Mouse (Mus musculus): ENCODE data around the gene Atxn7l3. TPM values are rescaled to one million over a fixed set of nuclear protein-coding genes. Genes with fewer than 3 reads are reported as not detected.
A peak's percentile ranks its signal among the peaks of the same experiment; 100 is the strongest.
"Not testable (repeated sequence)": the region's sequence is repeated elsewhere in the genome, so short reads cannot be mapped to it uniquely, and the experiment has no call there.

The Atxn7l3 gene
- polyA plus RNA-seq, 2 experiments from 2014 or later: 7.2 to 7.3 TPM

DNA sequence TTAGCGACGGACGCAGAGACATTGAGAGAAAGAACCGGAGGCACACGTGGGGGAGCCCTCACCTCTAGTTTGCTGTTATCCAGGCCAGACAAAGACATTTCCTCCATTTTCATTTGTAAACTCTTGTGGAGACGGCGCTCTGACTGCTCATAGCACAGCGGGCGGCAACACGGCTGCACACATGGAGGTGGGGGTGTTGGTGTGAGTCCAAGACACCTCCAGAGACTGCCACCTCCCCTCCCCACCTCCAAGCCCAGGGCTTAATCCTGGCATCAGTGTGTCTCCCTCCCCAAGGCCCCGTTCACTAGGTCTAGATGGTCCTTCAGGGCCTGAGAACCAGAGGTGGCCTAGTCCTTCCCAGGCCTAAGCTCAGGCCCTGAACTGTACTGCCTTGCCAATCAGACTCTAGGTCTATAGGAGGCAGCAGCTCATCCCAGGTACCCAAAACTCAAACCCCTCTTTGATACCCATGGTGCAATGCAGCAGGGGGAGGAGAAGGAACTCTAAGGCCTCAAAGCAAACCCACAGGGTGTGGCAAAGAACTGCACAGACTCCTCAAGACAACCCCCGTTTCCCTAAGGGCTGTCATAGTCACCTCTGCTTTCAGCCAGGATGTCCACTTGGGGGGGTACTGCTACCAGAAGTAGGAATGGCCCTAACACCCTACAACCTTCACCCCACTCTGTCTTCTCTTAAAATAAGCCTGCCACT lies 1.4 kb downstream of the Atxn7l3 start:
- ATAC-seq: peak; percentile 50

GRCm38 (mm10) chr11:102294416-102294815 lies 2.0 kb downstream of the Atxn7l3 start:
- ATAC-seq: no peak

- ATAC-seq: no peak
These were observed 2.5 kb downstream of the Atxn7l3 start for GRCm38 (mm10) chr11:102293971-102294370.

GRCm38 (mm10) chr11:102291051-102291535 lies 5.3 kb downstream of the Atxn7l3 start:
- ATAC-seq: no peak

- no peak for ATAC-seq
These were observed 6.3 kb downstream of the Atxn7l3 start for GRCm38 (mm10) chr11:102290141-102290540.

DNA sequence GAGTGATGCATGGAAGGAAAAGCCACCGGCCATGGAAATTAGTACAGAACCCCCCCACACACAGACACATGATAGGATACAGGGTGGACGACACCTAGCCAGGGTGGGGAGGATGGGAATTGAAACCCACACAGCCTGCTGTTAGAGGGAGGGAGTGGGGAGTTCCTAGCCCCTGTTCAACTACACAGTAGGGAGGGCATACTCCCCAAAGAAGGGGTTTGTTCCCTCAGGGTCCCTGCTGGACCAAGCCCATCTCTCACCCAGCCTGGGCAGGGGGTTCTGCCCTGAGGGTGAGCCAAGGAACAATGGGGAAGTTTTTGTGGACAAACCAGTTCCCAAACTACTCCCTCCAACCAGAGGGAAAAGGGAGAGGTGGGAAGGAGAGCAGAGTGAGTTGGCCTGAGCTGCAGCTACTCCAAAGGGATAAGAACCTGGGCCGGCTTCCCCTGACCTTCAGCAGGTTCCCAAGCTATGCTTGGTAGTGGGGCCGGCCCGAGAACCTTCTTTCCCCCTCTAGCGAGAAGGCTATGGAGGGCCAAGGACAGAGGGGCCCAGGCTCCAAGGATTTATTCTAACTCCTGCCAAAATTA lies 6.8 kb downstream of the Atxn7l3 start:
- no peak for ATAC-seq

GRCm38 (mm10) chr11:102288913-102289312 lies 7.5 kb downstream of the Atxn7l3 start:
- no peak for ATAC-seq

- ATAC-seq: no peak
These were observed 8.2 kb downstream of the Atxn7l3 start for GRCm38 (mm10) chr11:102288027-102288804.

DNA sequence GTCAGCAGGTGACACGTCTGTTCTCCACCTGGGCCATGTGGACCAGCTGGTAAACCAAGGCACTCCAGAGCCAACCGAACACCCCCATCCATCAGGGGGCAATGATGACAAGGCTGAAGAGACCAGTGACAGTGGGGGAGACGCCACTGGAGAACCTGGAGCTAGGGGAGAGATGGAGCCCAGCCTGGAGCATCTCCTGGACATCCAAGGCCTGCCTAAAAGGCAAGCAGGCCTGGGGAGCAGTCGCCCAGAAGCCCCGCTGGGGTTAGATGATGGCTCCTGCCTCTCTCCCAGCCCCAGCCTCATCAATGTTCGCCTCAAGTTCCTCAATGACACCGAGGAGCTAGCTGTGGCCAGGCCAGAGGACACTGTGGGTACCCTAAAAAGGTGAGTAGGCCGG lies 8.9 kb downstream of the Atxn7l3 start:
- ATAC-seq: no peak

- ATAC-seq: peak; percentile 54
These were observed 11.2 kb downstream of the Atxn7l3 start for GRCm38 (mm10) chr11:102285095-102285834.

GRCm38 (mm10) chr11:102284501-102285094 lies 11.8 kb downstream of the Atxn7l3 start, which contains the start of gene Tmub2:
Tmub2 (plus strand) TSS chr11:102284931.
- ATAC-seq: peak; percentile 98

DNA sequence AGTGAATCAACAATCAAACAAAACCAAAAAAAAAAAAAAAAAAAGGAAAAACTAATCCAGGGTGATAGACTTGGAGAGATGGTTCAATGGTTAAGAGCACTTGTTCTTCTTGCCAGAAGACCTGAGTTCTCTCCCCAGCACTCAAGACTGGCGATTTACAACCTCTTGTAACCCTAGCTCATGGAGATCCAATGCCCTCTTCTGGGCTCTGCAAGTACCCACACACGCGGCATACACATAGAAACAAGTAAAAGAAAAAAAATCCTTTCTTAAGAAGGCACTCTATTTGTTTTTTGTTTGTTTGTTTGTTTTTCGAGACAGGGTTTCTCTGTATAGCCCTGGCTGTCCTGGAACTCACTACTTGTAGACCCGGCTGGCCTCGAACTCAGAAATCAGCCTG lies 12.5 kb downstream of the Atxn7l3 start:
- no peak for ATAC-seq

GRCm38 (mm10) chr11:102280267-102280666 lies 16.2 kb downstream of the Atxn7l3 start:
- not testable (repeated sequence) for ATAC-seq

- ATAC-seq: no peak
These were observed 16.8 kb downstream of the Atxn7l3 start for GRCm38 (mm10) chr11:102279595-102279994.

GRCm38 (mm10) chr11:102277754-102278153 lies 18.7 kb downstream of the Atxn7l3 start:
- no peak for ATAC-seq

DNA sequence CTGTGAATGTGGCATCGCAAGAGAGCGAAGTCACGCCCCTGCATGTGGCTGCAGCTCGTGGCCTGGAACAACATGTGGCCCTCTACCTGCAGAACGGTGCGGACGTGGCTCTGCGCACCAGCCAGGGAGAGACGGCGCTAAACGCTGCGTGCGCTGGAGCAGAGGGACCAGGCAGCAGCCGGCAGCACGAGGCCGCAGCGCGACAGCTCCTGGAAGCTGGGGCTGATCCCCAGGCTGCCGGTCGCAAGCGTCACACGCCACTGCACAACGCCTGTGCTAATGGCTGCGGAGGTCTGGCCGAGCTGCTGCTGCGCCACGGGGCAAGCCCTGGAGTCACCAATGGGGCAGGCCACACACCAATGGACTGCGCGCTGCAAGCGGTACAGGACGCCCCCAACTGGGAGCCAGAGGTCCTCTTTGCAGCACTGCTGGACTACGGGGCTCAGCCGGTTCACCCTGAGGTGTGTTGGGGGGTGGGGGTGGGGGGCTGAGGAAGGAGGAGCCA lies 20.0 kb downstream of the Atxn7l3 start:
- no peak for ATAC-seq

DNA sequence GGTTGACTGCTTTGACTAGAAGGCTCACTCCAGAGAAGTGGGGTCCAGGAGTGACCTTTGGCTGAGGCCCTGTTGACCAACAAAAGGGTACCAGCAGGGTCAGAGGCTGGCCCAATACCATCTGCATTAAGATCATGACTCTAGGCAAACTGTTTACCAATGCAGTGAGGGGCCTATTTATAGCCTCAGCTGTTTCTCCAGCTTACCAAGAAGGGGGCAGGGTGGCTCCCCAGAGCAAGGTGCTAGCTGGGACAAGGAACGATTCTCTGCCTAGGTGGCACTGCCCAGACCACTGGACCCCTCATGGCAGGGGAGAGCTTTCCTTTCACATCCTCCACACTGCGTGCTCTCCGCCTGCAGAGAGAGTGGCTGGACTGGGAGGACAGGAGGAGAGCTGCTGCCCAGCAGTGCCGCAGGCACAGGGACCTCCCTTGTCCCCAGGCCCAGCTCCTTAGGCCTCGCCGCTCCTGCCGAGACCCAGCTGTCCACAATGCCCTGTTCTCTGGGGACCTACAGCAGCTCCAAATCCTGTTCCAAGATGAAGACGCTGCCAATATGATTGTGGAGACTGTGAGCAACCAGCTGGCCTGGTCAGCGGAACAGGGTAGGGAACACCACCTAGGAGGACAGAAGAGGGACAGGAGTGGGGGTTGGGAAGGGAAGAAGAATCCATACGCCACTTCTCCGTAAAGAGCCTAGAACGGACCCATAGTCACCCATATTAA lies 27.7 kb downstream of the Atxn7l3 start, which contains the start of gene Asb16:
TSS of gene Asb16 (plus strand) at position 224 of the 725 bp plus-strand sequence.
- no peak for ATAC-seq

- ATAC-seq: peak; percentile 49
These were observed 29.0 kb downstream of the Atxn7l3 start for GRCm38 (mm10) chr11:102267480-102267879.

DNA sequence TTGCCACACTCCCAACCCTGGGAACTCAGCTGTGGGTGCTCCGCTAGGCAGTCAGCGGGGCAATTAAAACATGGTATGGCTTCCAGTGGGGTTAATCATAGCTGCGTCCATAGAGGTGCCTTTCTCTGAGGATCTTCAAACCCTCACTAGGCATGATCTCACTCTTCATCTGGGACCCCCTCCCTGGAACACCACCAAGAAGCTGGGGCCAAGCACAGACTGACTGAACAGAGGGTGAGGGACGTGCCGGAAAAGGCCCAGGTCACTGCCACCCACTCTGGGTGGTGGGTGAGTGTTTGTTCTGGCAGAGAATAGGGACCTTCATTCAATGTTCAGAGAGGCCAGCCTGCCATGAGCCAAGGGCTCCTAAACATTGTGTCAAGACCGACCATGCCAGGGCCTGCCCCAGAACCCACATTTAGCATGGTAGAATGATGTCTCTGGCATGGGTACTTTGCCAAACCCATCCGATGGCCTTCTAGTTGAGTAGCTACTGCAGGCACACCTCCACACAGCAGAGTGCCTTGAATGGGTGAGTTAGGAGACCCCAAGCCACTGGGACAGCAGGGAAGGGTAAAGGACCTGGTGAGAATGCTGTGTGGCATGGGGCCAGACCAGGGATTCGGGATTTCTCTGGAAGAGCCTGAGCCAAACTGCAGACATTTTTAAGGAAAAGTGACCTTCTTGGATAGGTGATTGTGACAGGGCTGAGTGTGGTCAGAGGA lies 29.6 kb downstream of the Atxn7l3 start:
- ATAC-seq: no peak

- no peak for ATAC-seq
These were observed 30.6 kb downstream of the Atxn7l3 start for GRCm38 (mm10) chr11:102265816-102266215.

Data from CD4-positive, CD25-positive, alpha-beta regulatory T cell, adult 4 months (primary cell).